Mouse (Mus musculus) fibroblast of lung, adult 2 months (primary cell): ENCODE data around the gene Ppp1r27.

ENCODE experiments used
- DNase-seq: peaks from one replicate; pipeline ENCODE4 v3.0.0-alpha.2; 2011; ENCODE audit warnings: low read depth

Gene Ppp1r27

GRCm38 (mm10) chr11:120547469-120547868 is 3.5 kb downstream of the Ppp1r27 start:
- DNase-seq, result no peak

DNA sequence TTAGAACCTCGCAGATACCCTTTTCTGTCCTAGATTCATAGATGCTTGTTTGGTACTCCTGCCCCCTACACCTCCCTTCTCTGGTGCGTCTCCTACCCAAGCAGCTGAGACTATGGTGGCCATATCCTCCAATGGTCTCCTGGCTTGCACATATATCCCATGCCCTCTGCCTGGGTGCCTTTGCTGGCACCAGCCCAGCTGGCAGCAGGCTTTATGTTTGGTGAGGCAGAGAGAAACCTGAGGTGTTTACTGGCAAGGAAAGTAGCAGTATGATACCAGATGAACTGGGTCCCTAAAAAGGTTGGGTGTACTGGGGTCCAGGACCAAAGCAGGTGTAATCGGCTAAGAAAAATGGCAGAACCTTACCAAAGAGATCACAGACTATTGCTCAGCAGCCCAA is 5.0 kb downstream of the Ppp1r27 start:
- DNase-seq, result no peak

- no peak for DNase-seq
These were observed 8.6 kb downstream of the Ppp1r27 start for GRCm38 (mm10) chr11:120542376-120542775.

GRCm38 (mm10) chr11:120541907-120542306 is 9.0 kb downstream of the Ppp1r27 start:
- DNase-seq, result no peak

DNA sequence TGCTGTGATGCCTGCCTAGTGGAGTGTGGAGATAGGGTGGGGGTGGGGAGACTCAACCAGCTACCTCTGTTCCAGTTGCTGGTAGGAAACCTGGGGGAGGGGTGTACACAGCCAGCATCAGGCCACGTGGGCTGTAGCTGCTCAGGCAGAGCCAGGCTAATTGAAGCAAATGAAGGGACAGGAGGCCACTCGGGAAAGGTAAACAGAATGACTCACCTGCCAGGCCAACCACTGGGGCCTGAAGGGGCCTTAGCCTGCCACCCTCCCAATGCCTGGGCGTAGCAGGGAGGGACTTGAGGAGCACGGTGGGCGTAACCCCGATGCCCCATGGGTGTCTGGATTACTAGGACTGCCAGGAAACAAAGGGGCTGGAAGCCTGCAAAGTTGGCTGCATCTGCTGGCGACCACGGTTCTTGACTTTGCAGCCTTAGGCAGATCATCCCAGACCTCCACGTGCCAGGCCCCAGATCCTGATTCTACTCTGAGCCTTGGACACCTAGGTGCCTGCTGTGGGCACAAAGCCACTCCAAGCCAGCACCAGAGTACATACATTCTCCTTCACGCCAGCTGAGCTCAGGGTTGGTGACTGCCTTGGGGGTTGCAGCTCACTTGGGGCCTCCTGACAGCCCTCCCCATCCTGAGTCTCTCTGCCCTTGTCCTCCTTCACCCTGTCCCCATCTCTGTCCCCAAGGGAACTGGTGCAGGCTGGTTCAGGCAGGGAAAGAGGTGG is 11.5 kb downstream of the Ppp1r27 start:
- DNase-seq, result no peak

DNA sequence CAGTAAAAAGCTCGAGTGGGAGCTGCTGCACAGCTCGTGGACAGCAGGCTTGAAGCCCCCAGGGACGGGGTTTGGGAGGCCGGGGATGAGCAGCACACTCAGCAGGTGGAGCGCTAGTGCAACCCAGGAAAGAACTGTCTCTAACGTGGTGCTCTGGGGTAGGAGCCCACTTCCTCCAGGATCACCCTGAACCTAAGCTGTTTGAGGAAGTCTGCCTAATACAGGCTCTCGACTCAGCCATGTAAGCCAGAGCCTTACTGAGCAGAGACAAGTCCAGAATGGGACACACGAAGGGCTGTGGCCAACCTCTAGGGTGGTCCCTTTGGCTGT is 12.0 kb downstream of the Ppp1r27 start:
- DNase-seq, result no peak

- no peak for DNase-seq
These were observed 12.4 kb downstream of the Ppp1r27 start for GRCm38 (mm10) chr11:120538485-120538884.

- DNase-seq, result no peak
These were observed 15.1 kb downstream of the Ppp1r27 start for GRCm38 (mm10) chr11:120535804-120536203.

DNA sequence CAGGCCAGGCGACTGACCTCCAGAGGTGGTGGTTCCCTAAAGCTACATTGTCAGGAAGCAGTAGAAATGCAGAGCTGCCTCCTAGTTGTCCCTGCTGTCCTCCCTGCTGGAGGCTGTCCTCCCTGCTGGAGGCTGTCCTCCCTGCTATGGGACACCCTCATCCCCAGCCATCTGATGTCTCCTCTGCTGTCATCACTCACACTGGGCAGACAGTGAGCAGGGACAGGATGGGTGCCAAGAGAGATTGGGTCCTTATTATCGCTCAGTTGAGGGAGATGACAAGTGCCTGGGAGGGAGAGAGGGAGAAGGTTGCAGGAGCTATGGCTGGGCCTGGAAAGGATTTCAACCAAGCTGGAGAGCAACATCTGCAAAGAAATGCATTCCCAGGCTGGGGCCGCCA is 15.8 kb downstream of the Ppp1r27 start:
- DNase-seq, result no peak

DNA sequence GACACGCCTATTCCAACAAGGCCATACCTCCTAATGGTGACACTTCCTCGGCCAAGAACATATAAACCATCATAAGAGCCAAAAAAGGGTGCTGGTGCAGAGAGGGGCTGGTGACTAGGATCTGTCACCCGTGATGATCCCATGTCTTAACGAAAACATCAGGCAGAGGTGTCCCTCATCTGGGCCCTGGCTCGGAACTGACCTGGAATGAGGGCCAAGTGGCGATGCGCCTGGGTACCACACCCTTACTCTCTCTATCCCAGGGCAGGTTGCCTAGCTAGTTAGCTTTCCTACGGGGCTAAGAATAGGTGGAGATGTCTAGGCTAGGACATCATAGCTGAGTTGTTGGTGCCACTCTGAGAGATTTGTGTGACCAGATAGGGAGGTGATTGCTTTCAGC is 16.8 kb downstream of the Ppp1r27 start:
- no peak for DNase-seq

DNA sequence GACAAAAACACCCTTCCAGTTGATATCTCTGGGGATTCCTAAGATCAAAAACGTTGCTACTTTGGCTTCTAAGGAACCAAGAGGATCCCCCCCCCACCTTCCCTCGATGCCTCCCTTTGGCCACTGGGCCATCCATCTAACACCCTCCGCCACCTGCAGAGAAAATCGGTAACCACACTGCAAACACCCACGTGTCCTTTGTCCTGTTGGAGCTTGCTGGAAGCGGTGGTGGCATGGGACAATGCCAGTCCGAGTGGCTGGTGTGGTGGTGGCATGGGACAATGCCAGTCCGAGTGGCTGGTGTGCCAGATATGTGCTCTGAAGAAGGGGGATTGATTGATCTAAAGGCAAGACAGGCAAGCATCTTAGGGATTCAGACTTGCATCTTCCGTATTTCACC is 19.3 kb downstream of the Ppp1r27 start:
- no peak for DNase-seq

- DNase-seq, result no peak
These were observed 20.6 kb downstream of the Ppp1r27 start, which contains the start of gene Gcgr for GRCm38 (mm10) chr11:120530085-120530964. Gene Gcgr, plus strand, starts transcription at chr11:120530699.

GRCm38 (mm10) chr11:120528903-120529302 is 22.0 kb downstream of the Ppp1r27 start:
- DNase-seq, result no peak

DNA sequence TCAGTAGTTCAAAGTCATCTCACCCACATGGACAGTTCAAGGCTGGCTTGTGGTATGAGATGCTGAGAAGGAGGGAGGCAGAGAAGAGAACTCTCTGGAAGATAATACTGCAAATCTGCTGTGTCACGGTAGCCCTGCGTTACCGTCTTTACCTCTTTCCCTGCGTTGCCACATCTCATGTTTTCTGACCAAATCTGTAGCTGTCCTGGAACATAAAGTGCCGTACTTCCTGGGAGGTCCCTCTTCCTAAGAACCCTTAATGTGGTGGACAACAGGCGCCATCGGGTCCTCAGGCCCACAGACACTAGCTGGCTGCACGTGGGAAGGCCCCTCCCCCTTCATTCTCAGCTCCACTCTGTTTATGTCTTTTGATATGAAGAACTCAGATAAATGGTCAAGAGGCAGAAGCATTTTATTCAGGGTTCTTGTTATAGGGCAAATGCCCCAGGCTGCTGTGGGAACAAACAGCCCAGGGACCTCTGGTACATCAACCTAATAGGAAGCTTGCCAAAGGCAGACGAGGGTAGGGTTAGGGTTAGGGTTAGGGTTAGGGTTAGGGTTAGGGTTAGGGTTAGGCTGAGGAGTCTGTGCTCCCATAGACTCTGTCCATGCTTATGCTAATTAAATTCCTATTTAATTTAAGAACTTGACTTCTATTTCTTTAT is 23.1 kb downstream of the Ppp1r27 start:
- no peak for DNase-seq

GRCm38 (mm10) chr11:120525959-120526358 is 25.0 kb downstream of the Ppp1r27 start:
- no peak for DNase-seq

- DNase-seq, result no peak
These were observed 28.4 kb downstream of the Ppp1r27 start for GRCm38 (mm10) chr11:120522581-120522980.

DNA sequence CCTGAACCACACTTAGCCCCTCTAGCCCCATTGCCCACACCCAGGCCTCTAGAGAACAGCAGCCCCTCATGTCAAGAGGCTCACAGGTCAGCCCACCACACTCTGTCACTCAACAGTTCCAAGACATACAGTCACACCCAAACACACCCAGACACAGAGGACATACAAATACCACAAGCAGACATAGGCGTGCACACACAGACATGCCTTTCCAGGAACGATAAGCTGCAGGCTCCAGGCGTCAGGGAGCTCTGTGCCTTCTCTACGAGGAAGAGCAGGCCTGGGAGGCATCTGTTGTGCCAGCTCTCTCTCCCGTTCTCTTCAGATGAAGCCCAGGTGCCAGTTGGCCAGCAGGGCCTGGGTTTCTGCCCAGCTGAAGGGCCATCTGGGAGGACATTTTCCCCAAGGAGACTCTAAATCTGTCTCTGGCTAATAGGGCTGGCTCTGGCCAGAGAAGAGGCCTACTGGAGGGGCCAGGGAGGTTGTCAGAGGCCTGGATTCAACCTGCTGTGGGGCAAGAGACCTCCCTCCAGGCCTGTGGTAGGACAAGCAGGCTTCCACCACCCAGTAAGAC is 29.9 kb downstream of the Ppp1r27 start:
- DNase-seq, result no peak

GRCm38 (mm10) chr11:120520498-120520897 is 30.4 kb downstream of the Ppp1r27 start:
- no peak for DNase-seq

GRCm38 (mm10) chr11:120519738-120520137 is 31.2 kb downstream of the Ppp1r27 start:
- DNase-seq, result peak; percentile 45

GRCm38 (mm10) chr11:120518558-120518957 is 32.4 kb downstream of the Ppp1r27 start:
- DNase-seq, result no peak

- DNase-seq, result peak; percentile 81
These were observed 32.9 kb downstream of the Ppp1r27 start for GRCm38 (mm10) chr11:120518027-120518426.

- no peak for DNase-seq
These were observed 33.8 kb downstream of the Ppp1r27 start for GRCm38 (mm10) chr11:120517147-120517546.
